23 mouse cellular contexts compared by ENCODE assay signal in genomic region chr7:117153826-117154550, GRCm38 (mm10).
DNase-seq lines count a peak whose midpoint lies in the region; ATAC-seq and TF ChIP-seq lines count a peak whose summit lies in the region.
"Had no signal": no experiment of that assay in that cellular context is flagged by ENCODE, and none has a peak within 500 bp of the region (broad histone marks: within the 10 kb centered on the region; RNA-seq: fewer than 3 reads in every experiment).

No protein-coding gene starts in this region.

- 0 out of 2 replicates have a peak, but pooled peaks cover 3% of the 10 kb centered on the region for H3K4me1 ChIP-seq in forebrain, postnatal 0 days (ENCODE audit: insufficient read depth)
- H3K4me1 ChIP-seq in forebrain, embryonic 11.5 days (replicated peaks; ENCODE audit: control insufficient read depth, insufficient read depth, low read length) = 0 out of 2 replicates have a peak, but pooled peaks cover 3% of the 10 kb centered on the region
- H3K4me1 ChIP-seq: embryonic facial prominence, embryonic 13.5 days; hindbrain, embryonic 12.5 days; hindbrain, embryonic 15.5 days had no signal

- no peak overlapping the region for H3K9ac ChIP-seq in forebrain, postnatal 0 days
- no peak overlapping the region for H3K9ac ChIP-seq in forebrain, embryonic 11.5 days (ENCODE audit: low read length)
- H3K9ac ChIP-seq: embryonic facial prominence, embryonic 13.5 days; hindbrain, embryonic 12.5 days; hindbrain, embryonic 15.5 days had no signal

- H3K27me3 ChIP-seq in forebrain, postnatal 0 days (ENCODE audit: insufficient read depth, low read length) = no peaks in the 10 kb centered on the region
- no peaks in the 10 kb centered on the region for H3K27me3 ChIP-seq in forebrain, embryonic 11.5 days (ENCODE audit: control insufficient read depth, insufficient read depth, low read length)
- H3K27me3 ChIP-seq: embryonic facial prominence, embryonic 13.5 days; hindbrain, embryonic 12.5 days; hindbrain, embryonic 15.5 days had no signal

- H3K9me3 ChIP-seq in forebrain, postnatal 0 days (ENCODE audit: low read length) = no peaks in the 10 kb centered on the region
- no peaks in the 10 kb centered on the region for H3K9me3 ChIP-seq in forebrain, embryonic 11.5 days (ENCODE audit: control insufficient read depth, low read length)
- H3K9me3 ChIP-seq: embryonic facial prominence, embryonic 10.5 days; embryonic facial prominence, embryonic 13.5 days; hindbrain, embryonic 12.5 days; hindbrain, embryonic 15.5 days had no signal

- peak overlapping the region; percentile 3; the same call in 1 of the 2 replicates for H3K27ac ChIP-seq in forebrain, postnatal 0 days (ENCODE audit: low read depth, low read length)
- no peak overlapping the region for H3K27ac ChIP-seq in forebrain, embryonic 11.5 days (ENCODE audit: low read depth, low read length)
- H3K27ac ChIP-seq: embryonic facial prominence, embryonic 10.5 days; embryonic facial prominence, embryonic 13.5 days; gastrocnemius, adult 2 months; hindbrain, embryonic 12.5 days; hindbrain, embryonic 15.5 days had no signal

- H3K4me2 ChIP-seq in forebrain, postnatal 0 days (ENCODE audit: low read depth) = no peak overlapping the region
- H3K4me2 ChIP-seq in forebrain, embryonic 11.5 days (ENCODE audit: low read depth, low read length, severe bottlenecking) = no peak overlapping the region
- H3K4me2 ChIP-seq: embryonic facial prominence, embryonic 13.5 days; heart, embryonic 11.5 days; hindbrain, embryonic 12.5 days; hindbrain, embryonic 15.5 days had no signal

- DNase-seq in forebrain, postnatal 0 days = peak; percentile 72
- DNase-seq in forebrain, embryonic 11.5 days (ENCODE audit: low spot score) = no peak
- peak; percentile 46 for DNase-seq in layer of hippocampus, adult 9-11 months
- no peak for DNase-seq in layer of hippocampus, postnatal 36 days
- peak; percentile 64 for DNase-seq in brain, adult 2 months (ENCODE audit: low read depth, low spot score)
- no peak for DNase-seq in ovary, postnatal 14 days (ENCODE audit: low spot score)
- DNase-seq: adrenal gland, adult 2 months; adrenal gland, postnatal 14 days; cerebellum, adult 11-12 months; cerebellum, adult 8-10 months; cerebellum, postnatal 10 days; cerebellum, postnatal 36 days; embryo, embryonic 11 days; gastrocnemius, adult 2 months; gastrocnemius, postnatal 14 days; heart, adult 11 months had no signal

- no peak for TF ChIP-seq CTCF in forebrain, postnatal 0 days (IDR thresholded peaks at IDR 0.05; ENCODE audit: low read depth)

- H3K36me3 ChIP-seq in forebrain, postnatal 0 days (ENCODE audit: insufficient read depth) = no peaks in the 10 kb centered on the region
- H3K36me3 ChIP-seq in forebrain, embryonic 11.5 days (ENCODE audit: control insufficient read depth, insufficient read depth, low read length) = no peaks in the 10 kb centered on the region
- H3K36me3 ChIP-seq: embryonic facial prominence, embryonic 10.5 days; embryonic facial prominence, embryonic 13.5 days; hindbrain, embryonic 12.5 days; hindbrain, embryonic 15.5 days had no signal

- H3K4me3 ChIP-seq in forebrain, postnatal 0 days (ENCODE audit: low read depth, low read length) = no peak overlapping the region
- no peak overlapping the region for H3K4me3 ChIP-seq in forebrain, embryonic 11.5 days (ENCODE audit: low read depth, low read length)
- H3K4me3 ChIP-seq: embryonic facial prominence, embryonic 10.5 days; embryonic facial prominence, embryonic 13.5 days; erythroblast, embryonic 14.5 days; gastrocnemius, adult 2 months; hindbrain, embryonic 12.5 days; hindbrain, embryonic 15.5 days had no signal

- WGBS in forebrain, postnatal 0 days = 60% methylated on average over 5 of the region's 5 CpGs
- WGBS in forebrain, embryonic 11.5 days = 87% methylated on average over 5 of the region's 5 CpGs

- ATAC-seq in forebrain, postnatal 0 days = peak; percentile 86
- no peak for ATAC-seq in forebrain, embryonic 11.5 days (replicated peaks; ENCODE audit: low FRiP score)
- ATAC-seq: CD4-positive, CD25-positive, alpha-beta regulatory T cell, adult 4 months had no signal

Comparison
In these comparisons a context has a peak if more than half of its experiments do, and no peak if none do; other contexts are left out.
1. DNase-seq: peak in forebrain, postnatal 0 days (single experiment), layer of hippocampus, adult 9-11 months (single experiment) and brain, adult 2 months (single experiment); none in forebrain, embryonic 11.5 days (single experiment), layer of hippocampus, postnatal 36 days (0 of 2) and ovary, postnatal 14 days (single experiment).